Comparison of ENCODE assay signal across 16 mouse cellular contexts in genomic region chr10:111444199-111444598, GRCm38 (mm10).
"Had no signal": no experiment of that assay in that cellular context is flagged by ENCODE, and none has a peak within 500 bp of the region (broad histone marks: within the 10 kb centered on the region; RNA-seq: fewer than 3 reads in every experiment).

No protein-coding gene starts in this region.

- H3K4me3 ChIP-seq: layer of hippocampus, adult 2 months; limb, embryonic 12.5 days; liver, embryonic 15.5 days; midbrain, embryonic 12.5 days; neural tube, embryonic 13.5 days had no signal

- H3K36me3 ChIP-seq: limb, embryonic 12.5 days; liver, embryonic 15.5 days; midbrain, embryonic 12.5 days; neural tube, embryonic 13.5 days had no signal

- H3K4me2 ChIP-seq: limb, embryonic 12.5 days; liver, embryonic 15.5 days; midbrain, embryonic 12.5 days; neural tube, embryonic 13.5 days had no signal

- H3K27me3 ChIP-seq: limb, embryonic 12.5 days; liver, embryonic 15.5 days; midbrain, embryonic 12.5 days; neural tube, embryonic 13.5 days had no signal

- H3K27ac ChIP-seq: kidney, postnatal 0 days; layer of hippocampus, adult 2 months; limb, embryonic 12.5 days; liver, embryonic 15.5 days; midbrain, embryonic 12.5 days; neural tube, embryonic 13.5 days had no signal

- H3K4me1 ChIP-seq: limb, embryonic 12.5 days; midbrain, embryonic 12.5 days; neural tube, embryonic 13.5 days had no signal

- ATAC-seq: midbrain, embryonic 16.5 days had no signal

- H3K9me3 ChIP-seq: limb, embryonic 12.5 days; liver, embryonic 15.5 days; midbrain, embryonic 12.5 days; neural tube, embryonic 13.5 days had no signal

- H3K9ac ChIP-seq: limb, embryonic 12.5 days; liver, embryonic 15.5 days; midbrain, embryonic 12.5 days; neural tube, embryonic 13.5 days had no signal

- DNase-seq: kidney, adult 11 months; kidney, adult 9 months; kidney, postnatal 36 days; liver; lung, adult 2 months; lung, postnatal 36 days; right cerebral cortex, adult 18-20 months; right cerebral cortex, postnatal 25 days; thymus, postnatal 36 days had no signal
